Mouse (Mus musculus) neural tube, embryonic 11.5 days (tissue): ENCODE data around the gene Cyp3a13. TPM values are rescaled to one million over a fixed set of nuclear protein-coding genes. Genes with fewer than 3 reads are reported as not detected.

Experiments
- ATAC-seq: fragments of 200-750 bp; cut with Nextera tagmentation; 2 replicates; pipeline ENCODE4 v1.8.0; 2017; ENCODE audit warnings: moderate number of reproducible peaks, mild to moderate bottlenecking, moderate TSS enrichment, moderate library complexity; ENCODE audit not compliant: insufficient read depth, low FRiP score, low TSS enrichment
- DNase-seq: peaks from one replicate; pipeline ENCODE4 v3.0.0-alpha.2; 2015; ENCODE audit warnings: low spot score
- H3K27ac ChIP-seq: fragments of 300-500 bp; sonication (generic); 2 replicates; pipeline ENCODE4 v1.5.1; 2014; ENCODE audit warnings: low read depth, mild to moderate bottlenecking, low read length
- H3K27me3 ChIP-seq: fragments of 300-500 bp; sonication (generic); 2 replicates; pipeline ENCODE4 v1.6.1; 2014; ENCODE audit warnings: mild to moderate bottlenecking, low read length, mixed read lengths; ENCODE audit not compliant: control insufficient read depth, insufficient read depth
- H3K36me3 ChIP-seq: fragments of 300-500 bp; sonication (generic); 2 replicates; pipeline ENCODE4 v1.6.1; 2014; ENCODE audit warnings: mild to moderate bottlenecking, low read length, moderate library complexity, mixed read lengths; ENCODE audit not compliant: control insufficient read depth, insufficient read depth
- H3K4me1 ChIP-seq: fragments of 300-500 bp; sonication (generic); 2 replicates; pipeline ENCODE4 v1.6.1; 2014; ENCODE audit warnings: low read length, mixed read lengths; ENCODE audit not compliant: control insufficient read depth, insufficient read depth
- H3K4me2 ChIP-seq: fragments of 300-500 bp; sonication (generic); 2 replicates; pipeline ENCODE4 v1.6.1; 2014; ENCODE audit warnings: low read depth, mild to moderate bottlenecking, moderate library complexity
- H3K4me3 ChIP-seq: fragments of 300-500 bp; sonication (generic); 2 replicates; pipeline ENCODE4 v1.5.1; 2014; ENCODE audit warnings: low read depth, low read length
- H3K9ac ChIP-seq: fragments of 300-500 bp; sonication (generic); 2 replicates; pipeline ENCODE4 v1.6.1; 2014; ENCODE audit warnings: mild to moderate bottlenecking, low read length
- H3K9me3 ChIP-seq: fragments of 300-500 bp; sonication (generic); 2 replicates; pipeline ENCODE4 v1.6.1; 2016; ENCODE audit warnings: low read length; ENCODE audit not compliant: control insufficient read depth
- WGBS: fragments of 180-500 bp; shearing (Covaris S2); extraction: QIAGEN DNeasy Blood & Tissue Kit; methylation state at CpG from one replicate; pipeline ENCODE4 v1.1.7; 2014; 5-methylcytosine and 5-hydroxymethylcytosine counted together
- polyA plus RNA-seq: library from polyadenylated mRNA; unstranded; fragments of >200 nt; fragmentation: Nextera tagmentation; extraction: Ambion mirVana; gene quantifications from 2 replicates; pipeline ENCODE4 v1.2.1, GENCODE M21; 2014

The Cyp3a13 gene
- polyA plus RNA-seq, result 0.08 TPM in 1 of 2 replicates, not detected in the other

DNA sequence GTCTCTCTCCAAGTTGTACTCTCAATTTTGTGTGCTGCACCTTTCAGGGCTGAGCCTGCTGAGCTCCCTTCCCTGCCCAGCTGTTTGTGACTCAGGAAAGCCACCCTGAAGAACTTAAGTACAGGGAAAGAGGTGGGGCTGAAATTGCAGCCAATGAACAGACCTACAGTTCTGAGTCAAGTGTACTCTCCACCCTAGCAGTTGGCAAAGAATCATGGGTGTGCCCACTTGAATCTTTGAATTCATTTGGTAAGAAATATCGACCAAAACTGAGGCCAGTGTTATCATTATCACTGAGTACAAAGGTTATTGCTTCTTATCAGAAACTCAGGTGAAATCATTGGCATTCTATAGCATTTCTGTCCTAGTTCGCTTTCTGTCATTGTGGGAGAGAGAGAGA lies at the start of gene Cyp3a13:
Gene Cyp3a13, minus strand, starts transcription at position 88 of the 400 bp plus-strand sequence.
- no peak within 1 kb of the TSS for H3K9ac ChIP-seq
- no peaks in the 10 kb centered on the region for H3K36me3 ChIP-seq
- H3K27me3 ChIP-seq, result no peaks in the 10 kb centered on the region
- no peak within 1 kb of the TSS for H3K27ac ChIP-seq
- H3K4me3 ChIP-seq, result no peak within 1 kb of the TSS
- DNase-seq, result no peak
- 62% methylated on average over 2 of the region's 2 CpGs for WGBS
- no peaks in the 10 kb centered on the region for H3K4me1 ChIP-seq
- no peak within 1 kb of the TSS for H3K4me2 ChIP-seq
- H3K9me3 ChIP-seq, result no peaks in the 10 kb centered on the region
- ATAC-seq, result no peak

GRCm38 (mm10) chr5:137966492-137966891 lies 45.1 kb upstream of the Cyp3a13 start:
- Histone ChIP-seq H3K27me3 (no peaks in the 10 kb centered on the region), H3K4me1 (no peaks in the 10 kb centered on the region), H3K4me2 (no peak overlapping the region), H3K9me3 (no peaks in the 10 kb centered on the region), H3K4me3 (no peak overlapping the region), H3K9ac (no peak overlapping the region), H3K36me3 (no peaks in the 10 kb centered on the region), H3K27ac (no peak overlapping the region)
- ATAC-seq, result no peak
- DNase-seq, result no peak

- Histone ChIP-seq H3K27ac (no peak within 1 kb of the TSS), H3K36me3 (no peaks in the 10 kb centered on the region), H3K4me3 (no peak within 1 kb of the TSS), H3K4me1 (no peaks in the 10 kb centered on the region), H3K27me3 (no peaks in the 10 kb centered on the region), H3K4me2 (no peak within 1 kb of the TSS), H3K9ac (no peak within 1 kb of the TSS), H3K9me3 (no peaks in the 10 kb centered on the region)
- DNase-seq (peak; percentile 12), ATAC-seq (no peak)
- WGBS, result 73% methylated on average over 8 of the region's 8 CpGs
These were observed 41.5 kb upstream of the Cyp3a13 start, which contains the start of gene Gjc3 for GRCm38 (mm10) chr5:137962945-137963344. Gene Gjc3, minus strand, starts transcription at chr5:137963098.

DNA sequence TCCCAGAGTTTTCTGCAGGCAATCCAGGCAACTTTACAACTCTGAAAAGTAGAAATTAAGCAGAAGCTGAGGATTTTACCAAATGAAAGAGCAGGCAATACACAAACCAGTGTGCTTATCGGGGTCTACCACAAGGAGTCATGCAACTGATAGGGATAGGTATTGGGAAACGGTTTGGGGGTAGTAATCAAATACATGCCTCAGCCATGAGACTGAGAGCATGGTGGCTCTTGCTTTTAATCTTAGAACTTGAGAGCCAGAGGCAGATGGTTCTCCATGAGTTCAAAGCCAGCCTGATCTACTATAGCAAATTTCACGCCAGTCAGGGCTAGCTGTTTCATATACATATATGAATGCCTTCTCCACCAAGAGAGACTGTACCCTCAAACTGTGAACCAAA lies 35.0 kb upstream of the Cyp3a13 start:
- H3K4me1 ChIP-seq, result no peaks in the 10 kb centered on the region
- no peaks in the 10 kb centered on the region for H3K27me3 ChIP-seq
- H3K9ac ChIP-seq, result no peak overlapping the region
- H3K36me3 ChIP-seq, result no peaks in the 10 kb centered on the region
- H3K27ac ChIP-seq, result no peak overlapping the region
- H3K4me3 ChIP-seq, result no peak overlapping the region
- ATAC-seq (no peak), DNase-seq (no peak)
- H3K9me3 ChIP-seq, result no peaks in the 10 kb centered on the region
- no peak overlapping the region for H3K4me2 ChIP-seq
- WGBS, result 80% methylated on average over 3 of the region's 3 CpGs

GRCm38 (mm10) chr5:137951218-137951617 lies 29.8 kb upstream of the Cyp3a13 start:
- no peaks in the 10 kb centered on the region for H3K36me3 ChIP-seq
- DNase-seq (no peak), ATAC-seq (no peak)
- H3K4me1 ChIP-seq, result no peaks in the 10 kb centered on the region
- H3K27ac ChIP-seq, result no peak overlapping the region
- no peak overlapping the region for H3K9ac ChIP-seq
- 50% methylated on average over 6 of the region's 6 CpGs for WGBS
- H3K9me3 ChIP-seq, result no peaks in the 10 kb centered on the region
- no peak overlapping the region for H3K4me2 ChIP-seq
- H3K27me3 ChIP-seq, result no peaks in the 10 kb centered on the region
- no peak overlapping the region for H3K4me3 ChIP-seq

GRCm38 (mm10) chr5:137947303-137947702 lies 25.9 kb upstream of the Cyp3a13 start:
- H3K9ac ChIP-seq, result no peak overlapping the region
- H3K27ac ChIP-seq, result no peak overlapping the region
- no peaks in the 10 kb centered on the region for H3K4me1 ChIP-seq
- H3K4me2 ChIP-seq, result no peak overlapping the region
- H3K4me3 ChIP-seq, result no peak overlapping the region
- no peaks in the 10 kb centered on the region for H3K27me3 ChIP-seq
- DNase-seq, result no peak
- H3K9me3 ChIP-seq, result no peaks in the 10 kb centered on the region
- ATAC-seq, result no peak
- no peaks in the 10 kb centered on the region for H3K36me3 ChIP-seq

- ATAC-seq (no peak), DNase-seq (no peak)
- WGBS, result 90% methylated on average over 1 of the region's 1 CpGs
- Histone ChIP-seq H3K4me2 (no peak overlapping the region), H3K27ac (no peak overlapping the region), H3K36me3 (no peaks in the 10 kb centered on the region), H3K9ac (no peak overlapping the region), H3K4me3 (no peak overlapping the region), H3K27me3 (no peaks in the 10 kb centered on the region), H3K9me3 (no peaks in the 10 kb centered on the region), H3K4me1 (no peaks in the 10 kb centered on the region)
These were observed 21.7 kb upstream of the Cyp3a13 start for GRCm38 (mm10) chr5:137943133-137943532.

DNA sequence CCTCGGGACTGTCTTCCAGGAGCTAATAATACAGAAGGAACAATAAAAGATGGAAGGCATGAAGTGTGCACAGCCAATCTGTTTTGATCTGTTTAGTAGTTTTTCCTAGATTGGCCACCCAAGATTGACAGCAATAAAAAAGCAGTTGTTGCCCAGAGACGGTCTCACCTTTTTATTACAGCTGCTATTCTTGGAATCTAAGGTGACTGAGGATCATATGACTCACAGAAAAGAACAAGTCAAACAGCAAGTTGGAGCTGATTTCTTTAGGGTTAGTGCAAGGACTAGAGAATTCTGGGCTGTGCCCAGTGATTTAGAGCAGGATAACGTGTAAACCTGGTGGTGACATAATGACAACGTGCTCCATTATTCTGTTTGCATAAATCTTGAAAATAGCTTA lies 19.5 kb upstream of the Cyp3a13 start:
- no peak overlapping the region for H3K4me3 ChIP-seq
- no peaks in the 10 kb centered on the region for H3K27me3 ChIP-seq
- DNase-seq (no peak), ATAC-seq (no peak)
- 83% methylated on average over 4 of the region's 4 CpGs for WGBS
- H3K4me2 ChIP-seq, result no peak overlapping the region
- no peaks in the 10 kb centered on the region for H3K9me3 ChIP-seq
- no peak overlapping the region for H3K27ac ChIP-seq
- H3K4me1 ChIP-seq, result no peaks in the 10 kb centered on the region
- H3K36me3 ChIP-seq, result no peaks in the 10 kb centered on the region
- no peak overlapping the region for H3K9ac ChIP-seq

DNA sequence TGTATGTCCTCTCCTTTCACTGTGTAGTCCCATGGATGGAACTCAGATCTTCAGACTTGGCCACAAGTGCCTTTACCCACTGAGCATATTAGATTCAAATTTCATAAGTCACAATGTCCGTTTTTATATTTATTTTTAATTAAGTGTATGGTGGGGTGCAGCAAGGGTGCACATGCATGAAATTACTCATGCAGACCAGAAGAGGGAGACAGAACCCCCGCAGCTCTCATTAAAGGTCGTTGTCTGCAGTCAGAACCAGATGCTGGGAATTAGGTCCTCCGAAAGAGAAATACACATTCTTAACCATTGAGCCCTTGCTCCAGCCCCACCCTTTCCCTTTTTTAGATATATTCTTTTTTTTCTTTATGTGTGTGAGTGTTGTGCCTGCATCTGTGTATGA lies 15.8 kb upstream of the Cyp3a13 start:
- no peak overlapping the region for H3K4me3 ChIP-seq
- DNase-seq (no peak), ATAC-seq (no peak)
- H3K27me3 ChIP-seq, result no peaks in the 10 kb centered on the region
- no peak overlapping the region for H3K27ac ChIP-seq
- H3K4me1 ChIP-seq, result no peaks in the 10 kb centered on the region
- H3K36me3 ChIP-seq, result no peaks in the 10 kb centered on the region
- no peak overlapping the region for H3K4me2 ChIP-seq
- H3K9me3 ChIP-seq, result no peaks in the 10 kb centered on the region
- H3K9ac ChIP-seq, result no peak overlapping the region
- WGBS, result 62% methylated on average over 4 of the region's 4 CpGs
